Mouse (Mus musculus): Measurements from ENCODE around the gene Vcp.

DNA sequence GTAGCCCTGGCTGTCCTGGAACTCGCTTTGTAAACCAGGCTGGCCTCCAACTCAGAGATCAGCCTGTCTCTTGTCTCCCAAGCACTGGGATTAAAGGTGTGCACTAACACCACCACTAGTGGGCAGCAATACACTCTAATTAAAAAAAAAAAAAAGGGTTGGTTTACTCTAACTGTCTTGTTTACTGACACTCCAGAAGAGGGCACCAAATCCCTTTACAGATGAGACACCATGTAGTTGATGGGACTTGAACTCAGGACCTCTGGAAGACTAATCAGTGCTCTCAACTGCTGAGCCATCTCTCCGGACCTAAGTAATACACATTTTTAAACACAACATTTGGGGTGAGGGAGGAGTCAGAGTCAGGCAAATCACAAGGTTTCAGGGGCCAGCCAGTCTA lies 5.5 kb upstream of the Vcp start:
- no peak for TF ChIP-seq CTCF (IDR thresholded peaks at IDR 0.05; ENCODE audit: low read depth, low read length)
- no peak for TF ChIP-seq POLR2A (IDR thresholded peaks at IDR 0.05; ENCODE audit: borderline replicate concordance, low read depth, low read length)
